Mouse (Mus musculus): ENCODE measurements around the gene Plin5. TPM values are rescaled to one million over a fixed set of nuclear protein-coding genes. Genes with fewer than 3 reads are reported as not detected.
"Not testable (repeated sequence)": the region's sequence is repeated elsewhere in the genome, so short reads cannot be mapped to it uniquely, and the experiment has no call there.

Plin5 gene
- polyA plus RNA-seq, 1 experiment from 2014 or later, result 1.2 TPM

GRCm38 (mm10) chr17:56079921-56080320 is 37.5 kb downstream of the Plin5 start:
- Histone ChIP-seq H3K4me1 (peaks cover 35% of the 10 kb centered on the region), H3K9me3 (replicated peaks) (no peaks in the 10 kb centered on the region), H3K9ac (peak overlapping the region; percentile 83), H3K4me3 (replicated peaks) (peak overlapping the region; percentile 92), H3K36me3 (peaks cover 22% of the 10 kb centered on the region), H3K27me3 (no peaks in the 10 kb centered on the region), H3K27ac (replicated peaks) (peak overlapping the region; percentile 63), H3K4me2 (replicated peaks) (peak overlapping the region; percentile 92)
- ATAC-seq (ENCODE audit: insufficient number of reproducible peaks, low FRiP score, low TSS enrichment, low read depth), result no peak
- WGBS, result under 1% methylated on average over 11 of the region's 11 CpGs

GRCm38 (mm10) chr17:56078880-56079795 is 38.3 kb downstream of the Plin5 start, which contains the start of gene Hdgfl2:
Hdgfl2 (plus strand) TSS chr17:56079634.
- H3K27me3 ChIP-seq, result no peaks in the 10 kb centered on the region
- peak within 1 kb of the TSS; percentile 63 for H3K27ac ChIP-seq (replicated peaks)
- WGBS, result under 1% methylated on average over 61 of the region's 61 CpGs

GRCm38 (mm10) chr17:56078361-56078760 is 39.0 kb downstream of the Plin5 start:
- Histone ChIP-seq H3K27ac (replicated peaks) (0 out of 2 replicates have a peak overlapping the region, but pooled peaks have one; percentile 30), H3K4me3 (replicated peaks) (peak overlapping the region; percentile 92), H3K4me1 (peaks cover 46% of the 10 kb centered on the region), H3K4me2 (replicated peaks) (peak overlapping the region; percentile 92), H3K36me3 (peaks cover 13% of the 10 kb centered on the region)
- ATAC-seq (ENCODE audit: insufficient number of reproducible peaks, low FRiP score, low TSS enrichment, low read depth); H3K9me3 ChIP-seq (replicated peaks); H3K9ac ChIP-seq; H3K27me3 ChIP-seq: not testable (repeated sequence)
- WGBS, result 67% methylated on average over 9 of the region's 9 CpGs

More at GRCm38 (mm10) chr17:56078880-56079795, 38.3 kb downstream of the Plin5 start, which contains the start of gene Hdgfl2:
- no peaks in the 10 kb centered on the region for H3K9me3 ChIP-seq (replicated peaks)
- H3K36me3 ChIP-seq, result peaks cover 18% of the 10 kb centered on the region
- ATAC-seq (ENCODE audit: insufficient number of reproducible peaks, low FRiP score, low TSS enrichment, low read depth), result peak; percentile 93
- H3K9ac ChIP-seq, result peak within 1 kb of the TSS; percentile 83
- H3K4me3 ChIP-seq (replicated peaks), result peak within 1 kb of the TSS; percentile 92
- H3K4me2 ChIP-seq (replicated peaks), result peak within 1 kb of the TSS; percentile 92
- H3K4me1 ChIP-seq, result peaks cover 38% of the 10 kb centered on the region

GRCm38 (mm10) chr17:56077523-56077922 is 39.9 kb downstream of the Plin5 start:
- Histone ChIP-seq H3K4me2 (replicated peaks) (no peak overlapping the region), H3K9ac (no peak overlapping the region)
- WGBS, result 92% methylated on average over 5 of the region's 5 CpGs

GRCm38 (mm10) chr17:56074827-56075208 is 42.6 kb downstream of the Plin5 start, which contains the start of gene Ubxn6:
Ubxn6 (minus strand) TSS chr17:56075028.
- Histone ChIP-seq H3K36me3 (peaks cover 31% of the 10 kb centered on the region), H3K27me3 (no peaks in the 10 kb centered on the region), H3K4me1 (peaks cover 28% of the 10 kb centered on the region), H3K9ac (peak within 1 kb of the TSS; percentile 75), H3K4me3 (replicated peaks) (peak within 1 kb of the TSS; percentile 82), H3K9me3 (replicated peaks) (no peaks in the 10 kb centered on the region), H3K27ac (replicated peaks) (peak within 1 kb of the TSS; percentile 97), H3K4me2 (replicated peaks) (peak within 1 kb of the TSS; percentile 68)
- WGBS, result under 1% methylated on average over 35 of the region's 35 CpGs
- ATAC-seq (ENCODE audit: insufficient number of reproducible peaks, low FRiP score, low TSS enrichment, low read depth), result peak; percentile 49

More at GRCm38 (mm10) chr17:56077523-56077922, 39.9 kb downstream of the Plin5 start:
- Histone ChIP-seq H3K27ac (replicated peaks) (no peak overlapping the region), H3K36me3 (peaks cover 10% of the 10 kb centered on the region), H3K4me1 (peaks cover 54% of the 10 kb centered on the region), H3K27me3 (no peaks in the 10 kb centered on the region), H3K4me3 (replicated peaks) (no peak overlapping the region), H3K9me3 (replicated peaks) (no peaks in the 10 kb centered on the region)
- ATAC-seq (ENCODE audit: insufficient number of reproducible peaks, low FRiP score, low TSS enrichment, low read depth), result no peak

- no peaks in the 10 kb centered on the region for H3K9me3 ChIP-seq (replicated peaks)
- peak; percentile 21 for ATAC-seq (ENCODE audit: insufficient number of reproducible peaks, low FRiP score, low TSS enrichment, low read depth)
- peak overlapping the region; percentile 97 for H3K27ac ChIP-seq (replicated peaks)
- H3K4me2 ChIP-seq (replicated peaks), result peak overlapping the region; percentile 68
- peaks cover 28% of the 10 kb centered on the region for H3K4me1 ChIP-seq
- H3K4me3 ChIP-seq (replicated peaks), result peak overlapping the region; percentile 82
- peaks cover 36% of the 10 kb centered on the region for H3K36me3 ChIP-seq
- H3K9ac ChIP-seq, result peak overlapping the region; percentile 75
- no peaks in the 10 kb centered on the region for H3K27me3 ChIP-seq
- WGBS, result 7% methylated on average over 22 of the region's 22 CpGs
Observed at GRCm38 (mm10) chr17:56074097-56074826, 43.1 kb downstream of the Plin5 start.

- Histone ChIP-seq H3K36me3 (peaks cover 56% of the 10 kb centered on the region), H3K4me3 (replicated peaks) (no peak overlapping the region), H3K9me3 (replicated peaks) (no peaks in the 10 kb centered on the region), H3K4me1 (peaks cover 28% of the 10 kb centered on the region), H3K4me2 (replicated peaks) (no peak overlapping the region), H3K27ac (replicated peaks) (no peak overlapping the region), H3K9ac (no peak overlapping the region), H3K27me3 (no peaks in the 10 kb centered on the region)
- 89% methylated on average over 5 of the region's 5 CpGs for WGBS
- ATAC-seq (ENCODE audit: insufficient number of reproducible peaks, low FRiP score, low TSS enrichment, low read depth), result no peak
Observed at GRCm38 (mm10) chr17:56072243-56072642, 45.2 kb downstream of the Plin5 start.

GRCm38 (mm10) chr17:56071126-56071525 is 46.3 kb downstream of the Plin5 start:
- Histone ChIP-seq H3K9ac (no peak overlapping the region), H3K4me1 (peaks cover 28% of the 10 kb centered on the region), H3K9me3 (replicated peaks) (no peaks in the 10 kb centered on the region), H3K27ac (replicated peaks) (no peak overlapping the region), H3K36me3 (peaks cover 66% of the 10 kb centered on the region), H3K4me2 (replicated peaks) (no peak overlapping the region), H3K27me3 (no peaks in the 10 kb centered on the region), H3K4me3 (replicated peaks) (no peak overlapping the region)
- no peak for ATAC-seq (ENCODE audit: insufficient number of reproducible peaks, low FRiP score, low TSS enrichment, low read depth)

GRCm38 (mm10) chr17:56069066-56069465 is 48.3 kb downstream of the Plin5 start:
- H3K36me3 ChIP-seq, result peaks cover 87% of the 10 kb centered on the region
- peaks cover 16% of the 10 kb centered on the region for H3K4me1 ChIP-seq
- no peak overlapping the region for H3K27ac ChIP-seq (replicated peaks)
- ATAC-seq (ENCODE audit: insufficient number of reproducible peaks, low FRiP score, low TSS enrichment, low read depth), result no peak
- WGBS, result 94% methylated on average over 14 of the region's 14 CpGs
- no peaks in the 10 kb centered on the region for H3K27me3 ChIP-seq
- H3K9ac ChIP-seq, result no peak overlapping the region
- H3K4me2 ChIP-seq (replicated peaks), result no peak overlapping the region
- H3K4me3 ChIP-seq (replicated peaks), result no peak overlapping the region
- no peaks in the 10 kb centered on the region for H3K9me3 ChIP-seq (replicated peaks)

- Histone ChIP-seq H3K36me3 (peaks cover 98% of the 10 kb centered on the region), H3K27me3 (no peaks in the 10 kb centered on the region), H3K4me3 (replicated peaks) (no peak overlapping the region), H3K9ac (no peak overlapping the region), H3K4me2 (replicated peaks) (no peak overlapping the region), H3K4me1 (no peaks in the 10 kb centered on the region), H3K9me3 (replicated peaks) (no peaks in the 10 kb centered on the region), H3K27ac (replicated peaks) (no peak overlapping the region)
- ATAC-seq (ENCODE audit: insufficient number of reproducible peaks, low FRiP score, low TSS enrichment, low read depth), result no peak
Observed at GRCm38 (mm10) chr17:56066451-56066850, 50.9 kb downstream of the Plin5 start.

- not testable (repeated sequence) for H3K4me2 ChIP-seq (replicated peaks); H3K27ac ChIP-seq (replicated peaks); H3K27me3 ChIP-seq; H3K4me3 ChIP-seq (replicated peaks); ATAC-seq (ENCODE audit: insufficient number of reproducible peaks, low FRiP score, low TSS enrichment, low read depth); H3K4me1 ChIP-seq; H3K9me3 ChIP-seq (replicated peaks); H3K9ac ChIP-seq
- WGBS, result 80% methylated on average over 6 of the region's 6 CpGs
- peaks cover 98% of the 10 kb centered on the region for H3K36me3 ChIP-seq
Observed at GRCm38 (mm10) chr17:56065715-56066114, 51.7 kb downstream of the Plin5 start.
